ENCODE assay signal across 13 mouse cellular contexts in the genomic region with DNA sequence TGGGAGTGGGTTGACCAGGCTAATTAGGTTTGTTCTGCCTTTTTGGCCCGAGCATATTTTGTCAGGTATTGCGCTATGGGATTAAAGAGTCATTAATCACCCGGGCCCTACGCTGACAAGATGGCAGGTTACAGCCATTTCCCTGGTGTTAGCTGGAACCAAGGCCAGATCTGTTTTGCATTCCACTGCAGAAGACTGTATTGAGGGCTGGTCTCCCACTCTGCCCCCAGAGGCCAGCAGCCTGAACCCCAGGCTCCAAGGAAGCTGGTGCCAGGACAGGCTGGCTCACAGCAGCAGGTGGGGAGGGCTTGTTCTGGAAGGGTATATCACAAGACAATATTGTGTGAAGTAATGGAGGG.
DNase-seq lines count a peak whose midpoint lies in the region; ATAC-seq and TF ChIP-seq lines count a peak whose summit lies in the region.
"Had no signal": no experiment of that assay in that cellular context is flagged by ENCODE, and none has a peak within 500 bp of the region (broad histone marks: within the 10 kb centered on the region; RNA-seq: fewer than 3 reads in every experiment).

No protein-coding gene starts in this region.

- no peak overlapping the region for H3K4me3 ChIP-seq in stomach, embryonic 15.5 days (replicated peaks)
- no peak overlapping the region for H3K4me3 ChIP-seq in stomach, postnatal 0 days (ENCODE audit: low read depth, low read length)
- H3K4me3 ChIP-seq in hindbrain, embryonic 10.5 days = peak overlapping the region; percentile 6; the same call in 1 of the 2 replicates
- H3K4me3 ChIP-seq in midbrain, embryonic 13.5 days (replicated peaks) = no peak overlapping the region
- H3K4me3 ChIP-seq: heart, embryonic 15.5 days had no signal

- peaks cover 17% of the 10 kb centered on the region for H3K4me1 ChIP-seq in stomach, embryonic 15.5 days
- peaks cover 4% of the 10 kb centered on the region; the same call in 1 of the 2 replicates for H3K4me1 ChIP-seq in stomach, postnatal 0 days (replicated peaks; ENCODE audit: control insufficient read depth, insufficient read depth)
- H3K4me1 ChIP-seq in hindbrain, embryonic 10.5 days (replicated peaks) = peaks cover 31% of the 10 kb centered on the region
- H3K4me1 ChIP-seq in midbrain, embryonic 13.5 days (replicated peaks) = peaks cover 21% of the 10 kb centered on the region

- H3K27me3 ChIP-seq in stomach, embryonic 15.5 days (replicated peaks) = no peaks in the 10 kb centered on the region
- H3K27me3 ChIP-seq in stomach, postnatal 0 days (ENCODE audit: control insufficient read depth, insufficient read depth, low read length) = no peaks in the 10 kb centered on the region
- H3K27me3 ChIP-seq in hindbrain, embryonic 10.5 days (ENCODE audit: insufficient read depth, poor library complexity, severe bottlenecking) = peaks cover 100% of the 10 kb centered on the region
- H3K27me3 ChIP-seq in midbrain, embryonic 13.5 days = peaks cover 93% of the 10 kb centered on the region

- TF ChIP-seq CTCF in stomach, postnatal 0 days (IDR thresholded peaks at IDR 0.05; ENCODE audit: low read depth) = no peak

- no peak overlapping the region for H3K4me2 ChIP-seq in stomach, embryonic 15.5 days
- no peak overlapping the region for H3K4me2 ChIP-seq in stomach, postnatal 0 days (replicated peaks; ENCODE audit: low read depth)
- H3K4me2 ChIP-seq in midbrain, embryonic 13.5 days (replicated peaks) = 0 out of 2 replicates have a peak overlapping the region, but pooled peaks have one; percentile 1
- H3K4me2 ChIP-seq: heart, embryonic 15.5 days; lung, embryonic 14.5 days had no signal

- ATAC-seq in stomach, embryonic 15.5 days (ENCODE audit: insufficient read depth, low FRiP score, low read depth) = 0 out of 2 replicates have a peak, but pooled peaks have one; percentile 20
- ATAC-seq in stomach, postnatal 0 days (ENCODE audit: low FRiP score, low TSS enrichment) = no peak
- peak; percentile 63 for ATAC-seq in midbrain, embryonic 13.5 days
- ATAC-seq: CD4-positive, CD25-positive, alpha-beta regulatory T cell, adult 4 months had no signal

- H3K36me3 ChIP-seq in stomach, embryonic 15.5 days = no peaks in the 10 kb centered on the region
- H3K36me3 ChIP-seq in stomach, postnatal 0 days (ENCODE audit: control insufficient read depth, insufficient read depth, low read length) = no peaks in the 10 kb centered on the region
- H3K36me3 ChIP-seq in hindbrain, embryonic 10.5 days = no peaks in the 10 kb centered on the region
- H3K36me3 ChIP-seq in midbrain, embryonic 13.5 days = no peaks in the 10 kb centered on the region
- H3K36me3 ChIP-seq: heart, embryonic 15.5 days had no signal

- DNase-seq in stomach, postnatal 0 days (ENCODE audit: low spot score) = no peak
- no peak for DNase-seq in hindbrain, embryonic 10.5 days (ENCODE audit: low spot score)
- DNase-seq in cerebellum, postnatal 25 days = no peak
- DNase-seq in natural killer cell, adult 2 months (ENCODE audit: low spot score in 2 of 2) = no peak
- DNase-seq in layer of hippocampus, postnatal 36 days = no peak
- DNase-seq: cerebellum, adult 9-11 months; kidney, postnatal 36 days; lung, embryonic 14.5 days; thymus, postnatal 25 days had no signal

- no peaks in the 10 kb centered on the region for H3K9me3 ChIP-seq in stomach, embryonic 15.5 days
- no peaks in the 10 kb centered on the region for H3K9me3 ChIP-seq in stomach, postnatal 0 days (ENCODE audit: control insufficient read depth, low read length)
- peaks cover 11% of the 10 kb centered on the region; the same call in 1 of the 2 replicates for H3K9me3 ChIP-seq in hindbrain, embryonic 10.5 days
- no peaks in the 10 kb centered on the region for H3K9me3 ChIP-seq in midbrain, embryonic 13.5 days
- H3K9me3 ChIP-seq: heart, embryonic 15.5 days had no signal

- no peak overlapping the region for H3K9ac ChIP-seq in stomach, embryonic 15.5 days
- H3K9ac ChIP-seq in stomach, postnatal 0 days (ENCODE audit: low read length) = no peak overlapping the region
- no peak overlapping the region for H3K9ac ChIP-seq in midbrain, embryonic 13.5 days (replicated peaks)
- H3K9ac ChIP-seq: heart, embryonic 15.5 days; lung, embryonic 14.5 days had no signal

- TF ChIP-seq EP300 in stomach, postnatal 0 days (optimal IDR thresholded peaks at IDR 0.05) = no peak

- 47% methylated on average over 4 of the region's 4 CpGs for WGBS in stomach, embryonic 15.5 days
- 61% methylated on average over 4 of the region's 4 CpGs for WGBS in stomach, postnatal 0 days
- 37% methylated on average over 4 of the region's 4 CpGs for WGBS in hindbrain, embryonic 10.5 days
- WGBS in midbrain, embryonic 13.5 days = 3% methylated on average over 4 of the region's 4 CpGs

- no peak overlapping the region; the same call in 1 of the 2 replicates for H3K27ac ChIP-seq in stomach, embryonic 15.5 days
- H3K27ac ChIP-seq in stomach, postnatal 0 days (replicated peaks) = no peak overlapping the region
- H3K27ac ChIP-seq in hindbrain, embryonic 10.5 days = peak overlapping the region; percentile 45; the same call in 1 of the 2 replicates
- 0 out of 2 replicates have a peak overlapping the region, but pooled peaks have one; percentile 25 for H3K27ac ChIP-seq in midbrain, embryonic 13.5 days
- H3K27ac ChIP-seq: heart, embryonic 15.5 days had no signal

Comparison
In these comparisons a context has a peak if more than half of its experiments do, and no peak if none do; other contexts are left out.
1. H3K27ac ChIP-seq: peak in hindbrain, embryonic 10.5 days (single experiment) and midbrain, embryonic 13.5 days (single experiment); none in stomach, embryonic 15.5 days (single experiment) and stomach, postnatal 0 days (single experiment).